Mouse (Mus musculus) bone marrow macrophage, adult 2 months (primary cell): ENCODE results near the gene Pkm.

Experiments
- CTCF ChIP-seq: IDR thresholded peaks from 2 replicates; pipeline ENCODE4 v1.5.1; 2012; ENCODE audit warnings: low read depth, mild to moderate bottlenecking, low read length, moderate library complexity
- POLR2A ChIP-seq: IDR thresholded peaks from 2 replicates; pipeline ENCODE4 v1.6.1; 2012; ENCODE audit warnings: mild to moderate bottlenecking, low read depth, low read length, borderline replicate concordance

DNA sequence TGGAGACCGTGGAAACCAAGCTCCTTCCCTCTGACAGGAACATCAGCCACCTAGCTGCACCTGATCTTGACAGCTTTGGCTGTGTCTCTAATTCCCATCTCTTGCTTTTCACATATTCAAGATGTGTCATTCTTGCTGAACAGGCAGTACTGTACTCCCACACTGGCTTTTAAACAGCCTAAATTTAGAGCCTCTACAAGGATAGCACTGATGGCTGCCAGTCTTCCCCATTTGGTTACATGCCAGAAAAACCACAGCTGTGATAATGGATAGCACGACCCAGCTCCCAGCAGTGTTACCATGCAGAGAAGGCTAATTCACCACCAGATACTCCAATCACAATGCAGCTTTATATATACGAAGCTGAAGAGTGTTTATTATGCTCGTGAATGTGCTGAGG is 11.1 kb downstream of the Pkm start:
- no peak for TF ChIP-seq CTCF
- no peak for TF ChIP-seq POLR2A
